Mouse (Mus musculus): ENCODE data around the gene Smco3. TPM values are rescaled to one million over a fixed set of nuclear protein-coding genes. Genes with fewer than 3 reads are reported as not detected.

The Smco3 gene
- total and polyA plus RNA-seq, 3 experiments, result 0.90 to 12.9 (median 5.5) TPM

- Histone ChIP-seq H3K27me3 (replicated peaks) (no peaks in the 10 kb centered on the region), H3K27ac (ENCODE audit: insufficient read depth, low read depth) (peak within 1 kb of the TSS; percentile 58), H3K9me3 (replicated peaks; ENCODE audit: low read length) (no peaks in the 10 kb centered on the region), H3K36me3 (replicated peaks in 1 of 2; ENCODE audit: control insufficient read depth in 1 of 2, insufficient read depth in 1 of 2, low read length in 1 of 2) (peaks cover 11 to 25% of the 10 kb centered on the region in 2 experiments), H3K79me2 (replicated peaks; ENCODE audit: control insufficient read depth, extremely low read depth, insufficient read depth, poor library complexity, severe bottlenecking) (peaks cover 30% of the 10 kb centered on the region), H3K4me3 (replicated peaks in 1 of 3; ENCODE audit: low read depth in 2 of 3, low read length in 2 of 3, poor library complexity in 1 of 3) (peak within 1 kb of the TSS; percentile 86 to 92 (median 90)), H3K4me2 (ENCODE audit: insufficient read depth, low read depth, poor library complexity, severe bottlenecking) (peak within 1 kb of the TSS; percentile 94; the same call in 1 of the 2 replicates), H3K4me1 (ENCODE audit: control insufficient read depth in 1 of 2, insufficient read depth in 2 of 2) (peaks cover 6 to 54% of the 10 kb centered on the region in 2 experiments), H3K9ac (ENCODE audit: insufficient read depth, low read depth) (peak within 1 kb of the TSS; percentile 67)
- in situ Hi-C loops (cut with MboI; ENCODE audit: low pct_ligation_motif_present, low pct_unique_long_range_greater_than_20kb, low sequenced_read_pairs), result no loop called here
- peak; percentile 95 for DNase-seq (ENCODE audit: extremely low read depth)
- TF ChIP-seq TCF12 (IDR thresholded peaks at IDR 0.05; ENCODE audit: low read depth, low read length) (peak; percentile 93), BHLHE40 (IDR thresholded peaks at IDR 0.05; ENCODE audit: low read depth, low read length) (0 out of 2 replicates have a peak, but pooled peaks have one; percentile 18), HCFC1 (IDR thresholded peaks at IDR 0.05; ENCODE audit: low read depth, low read length) (peak; percentile 79), MXI1 (IDR thresholded peaks at IDR 0.05; ENCODE audit: low read depth, low read length) (peak; percentile 79), ZNF384 (IDR thresholded peaks at IDR 0.05; ENCODE audit: low read depth, low read length) (no peak), ELF1 (IDR thresholded peaks at IDR 0.05; ENCODE audit: low read depth, low read length) (peak; percentile 100), JUND (conservative IDR thresholded peaks at IDR 0.05; ENCODE audit: low read depth, low read length) (no peak), MAZ (IDR thresholded peaks at IDR 0.05; ENCODE audit: low read depth, low read length) (0 out of 2 replicates have a peak, but pooled peaks have one; percentile 48), POLR2AphosphoS2 (IDR thresholded peaks at IDR 0.05; ENCODE audit: low read depth, low read length) (peak; percentile 65; the same call in 1 of the 2 replicates), MAFK (IDR thresholded peaks at IDR 0.05; ENCODE audit: insufficient replicate concordance, low read length) (no peak), MAX (IDR thresholded peaks at IDR 0.05; ENCODE audit: low read length) (0 out of 2 replicates have a peak, but pooled peaks have one; percentile 45), PAX5 (IDR thresholded peaks at IDR 0.05; ENCODE audit: low read length) (no peak), CHD2 (IDR thresholded peaks at IDR 0.05; ENCODE audit: low read length) (peak; percentile 97), KAT2A (IDR thresholded peaks at IDR 0.05; ENCODE audit: insufficient replicate concordance, low read length) (peak; percentile 58; the same call in 1 of the 2 replicates), MEF2A (IDR thresholded peaks at IDR 0.05; ENCODE audit: borderline replicate concordance, low read depth, low read length) (peak; percentile 57; the same call in 1 of the 2 replicates), SMC3 (IDR thresholded peaks at IDR 0.05; ENCODE audit: low read depth, low read length) (no peak), MYC (IDR thresholded peaks at IDR 0.05; ENCODE audit: low read depth, low read length) (0 out of 2 replicates have a peak, but pooled peaks have one; percentile 23), ZC3H11A (IDR thresholded peaks at IDR 0.05; ENCODE audit: low read depth, low read length) (no peak), E2F4 (IDR thresholded peaks at IDR 0.05; ENCODE audit: insufficient replicate concordance, low read depth, low read length) (no peak), NELFE (IDR thresholded peaks at IDR 0.05; ENCODE audit: low read depth, low read length) (peak; percentile 81), ZMIZ1 (IDR thresholded peaks at IDR 0.05; ENCODE audit: low read depth, low read length) (peak; percentile 64; the same call in 1 of the 2 replicates), CHD1 (IDR thresholded peaks at IDR 0.05; ENCODE audit: low read depth, low read length) (no peak), TBP (conservative IDR thresholded peaks at IDR 0.05; ENCODE audit: low read depth, low read length) (peak; percentile 35; the same call in 1 of the 2 replicates), RCOR1 (conservative IDR thresholded peaks at IDR 0.05; ENCODE audit: low read depth, low read length) (no peak), NRF1 (IDR thresholded peaks at IDR 0.05; ENCODE audit: low read depth, low read length) (peak; percentile 87), SIN3A (IDR thresholded peaks at IDR 0.05; ENCODE audit: low read length) (peak; percentile 94), IRF4 (IDR thresholded peaks at IDR 0.05; ENCODE audit: low read depth, low read length) (no peak), ETS1 (conservative IDR thresholded peaks at IDR 0.05; ENCODE audit: low read depth, low read length) (0 out of 2 replicates have a peak, but pooled peaks have one; percentile 10), EP300 (IDR thresholded peaks at IDR 0.05; ENCODE audit: low read length) (no peak), ZKSCAN1 (IDR thresholded peaks at IDR 0.05; ENCODE audit: borderline replicate concordance, low read depth, low read length) (no peak), POLR2A (IDR thresholded peaks at IDR 0.05; ENCODE audit: low read depth, low read length) (peak; percentile 82), USF2 (conservative IDR thresholded peaks at IDR 0.05; ENCODE audit: low read depth, low read length) (no peak)
- dilution Hi-C loops (cut with MboI; ENCODE audit: extremely low pct_ligation_motif_present, extremely low pct_unique_long_range_greater_than_20kb, low sequenced_read_pairs), result no loop called here
Measured at GRCm38 (mm10) chr6:136808014-136808417, 27.2 kb downstream of the Smco3 start, which contains the start of gene H2afj. Gene H2afj (plus strand): TSS chr6:136808244.

Data from CH12.LX (cell line).